Mouse (Mus musculus) cerebellum, adult 9-11 months (tissue): ENCODE results near the gene Kndc1.

Source experiments
- DNase-seq: peaks from one replicate; pipeline ENCODE4 v3.0.0; 2022

Kndc1 gene

DNA sequence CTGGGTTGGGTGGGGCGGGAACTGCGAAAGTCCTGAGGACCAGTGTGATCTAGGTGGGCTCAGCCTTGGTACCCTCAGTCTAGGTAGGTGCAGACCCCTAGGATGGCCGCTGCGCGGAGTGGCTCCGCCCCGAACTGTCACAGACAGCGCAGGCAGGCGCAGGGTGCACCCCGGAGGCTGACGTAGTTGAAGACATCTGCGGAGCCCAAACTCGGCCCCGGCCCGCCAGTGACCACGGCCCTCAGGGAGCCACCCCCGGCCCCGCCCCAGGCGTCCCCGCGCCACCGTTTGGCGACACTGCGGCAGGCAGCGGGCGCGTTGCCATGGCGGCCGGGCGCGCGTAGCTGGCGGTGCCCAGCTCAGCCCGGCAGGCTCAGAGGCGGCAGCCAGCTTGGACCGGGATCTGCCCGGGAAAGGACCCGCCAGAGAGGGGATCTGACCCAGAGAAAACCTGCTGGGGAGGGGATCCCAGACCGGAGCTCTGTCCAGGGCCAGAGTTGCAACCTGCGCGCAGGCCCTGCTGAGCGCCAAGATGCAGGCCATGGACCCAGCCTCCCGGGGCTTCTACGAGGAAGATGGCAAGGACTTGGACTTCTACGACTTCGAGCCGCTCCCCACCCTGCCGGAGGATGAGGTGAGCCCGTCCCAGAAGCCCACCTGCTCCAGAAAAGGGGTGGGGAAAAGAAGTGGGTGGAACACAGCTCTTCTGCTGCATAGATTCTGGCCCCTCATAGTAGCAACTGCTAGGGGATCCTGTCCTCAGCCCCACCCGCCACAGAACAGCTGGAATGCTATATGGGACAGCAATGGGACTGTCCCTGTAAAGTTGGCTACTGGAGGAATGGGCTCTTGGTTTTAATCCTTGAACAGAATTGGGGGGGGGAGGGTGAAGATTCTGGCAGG, at the start of gene Kndc1:
Gene Kndc1, plus strand, starts transcription at position 42 of the 903 bp plus-strand sequence.
- peak; percentile 88 for DNase-seq

- DNase-seq = no peak
Measured at GRCm38 (mm10) chr7:139845101-139845500, 49.4 kb upstream of the Kndc1 start.

DNA sequence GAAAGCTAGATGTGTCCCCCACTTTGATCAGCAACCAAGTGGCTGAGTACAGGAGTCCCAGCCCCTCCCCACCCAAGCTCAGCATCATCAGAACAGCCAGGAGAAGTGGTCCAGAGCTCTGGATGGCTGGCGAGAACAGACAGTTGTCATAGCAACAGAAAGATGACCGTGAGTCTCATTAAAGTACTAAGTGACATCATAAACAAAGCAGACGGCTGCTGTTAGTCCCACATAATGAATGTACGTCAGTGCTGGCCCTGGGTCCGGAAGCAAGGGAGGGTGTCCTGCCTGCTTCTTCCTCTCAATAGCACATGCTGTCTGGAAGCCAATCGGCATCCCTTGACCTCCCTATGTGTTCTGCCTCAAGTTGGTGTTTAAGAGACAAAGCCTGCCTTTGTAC, 44.3 kb upstream of the Kndc1 start:
- no peak for DNase-seq

- no peak for DNase-seq
Measured at GRCm38 (mm10) chr7:139850677-139851076, 43.8 kb upstream of the Kndc1 start.

DNA sequence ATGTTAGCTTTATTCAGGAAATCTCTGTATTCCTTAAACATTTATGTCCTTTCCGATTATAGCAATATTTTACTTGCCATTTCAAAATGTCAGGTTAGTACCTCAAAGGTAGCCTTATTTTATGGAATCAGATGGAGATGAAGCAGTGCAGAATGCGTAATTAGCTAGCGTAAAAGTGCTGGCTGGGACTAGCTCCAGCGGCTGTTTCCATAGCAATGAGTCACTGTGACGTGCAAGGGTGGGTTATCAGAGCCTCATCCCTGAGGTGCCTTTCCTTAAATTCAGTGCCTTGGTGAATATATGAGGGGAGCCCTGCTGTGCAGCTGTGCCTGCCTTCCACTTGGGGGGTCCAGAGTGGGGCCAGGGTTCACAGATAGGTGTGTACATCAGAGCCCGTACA, 43.4 kb upstream of the Kndc1 start:
- DNase-seq = no peak

DNA sequence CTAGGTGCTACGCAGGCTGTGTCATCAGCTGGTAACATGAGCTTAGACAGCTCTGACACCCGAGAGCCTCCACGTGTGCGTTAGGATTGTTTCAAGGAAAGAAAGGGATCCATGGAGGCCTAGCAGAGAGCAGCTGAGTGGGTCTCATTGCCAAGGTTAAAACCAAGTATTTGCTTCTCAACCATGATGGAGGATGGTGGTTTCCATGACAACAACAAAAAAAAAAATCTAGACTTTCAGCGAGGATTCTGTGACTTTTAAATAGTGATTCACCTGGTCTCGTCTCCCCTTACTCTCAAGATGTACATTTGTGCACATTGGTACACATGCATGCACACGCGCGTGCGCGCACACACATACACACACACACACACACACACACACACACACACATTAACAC, 39.2 kb upstream of the Kndc1 start:
- DNase-seq = no peak

GRCm38 (mm10) chr7:139861411-139861810, 33.1 kb upstream of the Kndc1 start:
- peak; percentile 62 for DNase-seq

DNA sequence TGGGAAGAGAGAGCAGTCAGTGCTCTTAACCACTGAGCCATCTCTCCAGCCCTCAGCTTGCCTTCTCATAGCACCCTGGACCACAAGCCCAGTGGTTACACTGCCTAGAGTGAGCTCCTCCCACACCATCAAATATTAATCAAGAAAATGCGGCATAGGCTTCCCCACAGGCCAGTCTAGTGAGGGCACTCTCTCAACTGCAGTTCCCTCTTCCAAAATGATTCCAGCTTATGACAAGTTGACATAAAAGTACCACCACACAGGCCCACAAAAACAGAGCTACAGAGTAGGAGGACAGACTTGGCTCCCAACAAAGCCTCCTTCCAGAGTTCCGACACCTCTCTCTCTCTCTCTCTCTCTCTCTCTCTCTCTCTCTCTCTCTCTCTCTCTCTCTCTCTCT, 31.4 kb upstream of the Kndc1 start:
- no peak for DNase-seq

- no peak for DNase-seq
Measured at GRCm38 (mm10) chr7:139864253-139864652, 30.2 kb upstream of the Kndc1 start.

GRCm38 (mm10) chr7:139864871-139865270, 29.6 kb upstream of the Kndc1 start:
- DNase-seq = no peak

GRCm38 (mm10) chr7:139871014-139871413, 23.5 kb upstream of the Kndc1 start:
- no peak for DNase-seq

DNA sequence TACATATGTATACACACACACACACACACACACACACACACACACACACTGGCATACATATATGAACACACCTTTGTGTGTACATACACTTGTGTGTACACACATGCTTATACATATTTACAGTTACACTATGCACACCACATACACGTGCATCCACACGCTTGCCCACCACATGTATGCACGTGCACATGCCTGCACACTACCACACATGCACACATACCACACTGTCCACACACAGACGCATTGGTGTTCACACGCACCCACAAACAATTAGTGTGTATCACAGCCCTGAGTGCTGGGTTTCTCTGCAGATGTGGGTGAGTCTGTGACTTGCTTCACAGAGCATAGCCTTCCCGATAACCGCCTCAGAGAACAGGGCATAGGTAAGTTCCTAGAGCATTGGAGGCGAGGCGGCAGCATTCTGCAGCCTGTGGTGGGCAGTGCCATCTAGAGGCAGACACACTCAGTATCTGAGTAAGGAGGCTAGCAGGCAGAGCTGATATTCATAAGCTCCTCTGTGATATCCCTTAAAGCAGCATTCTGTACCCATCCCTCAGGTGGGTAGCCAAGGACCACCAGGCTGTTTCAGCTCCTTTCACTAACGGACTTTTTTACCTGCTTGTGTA, 17.2 kb upstream of the Kndc1 start:
- DNase-seq = peak; percentile 45

DNA sequence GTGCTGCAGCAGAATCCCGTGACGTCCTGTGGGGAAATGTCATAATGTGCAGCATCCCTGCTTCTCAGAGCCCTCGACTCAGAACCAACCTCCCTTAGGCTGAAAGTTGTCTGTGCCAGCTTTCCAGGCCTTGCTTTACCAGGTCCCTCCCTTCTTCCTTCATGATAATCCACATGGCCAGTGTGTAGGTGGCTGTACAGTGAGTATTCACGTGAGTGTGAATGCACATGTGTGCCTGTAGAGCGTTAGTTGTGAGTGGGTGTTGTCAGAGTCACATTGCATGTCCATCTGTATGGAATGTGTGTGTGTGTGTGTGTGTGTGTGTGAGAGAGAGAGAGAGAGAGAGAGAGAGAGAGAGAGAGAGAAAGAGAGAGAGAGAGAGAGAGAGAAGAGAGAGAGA, 16.4 kb upstream of the Kndc1 start:
- DNase-seq = no peak

- no peak for DNase-seq
Measured at GRCm38 (mm10) chr7:139878621-139879020, 15.9 kb upstream of the Kndc1 start.

GRCm38 (mm10) chr7:139883545-139883944, 11.0 kb upstream of the Kndc1 start:
- DNase-seq = no peak

- DNase-seq = no peak
Measured at GRCm38 (mm10) chr7:139891779-139892178, 2.7 kb upstream of the Kndc1 start.

- DNase-seq = peak; percentile 43
Measured at GRCm38 (mm10) chr7:139896271-139896670, 1.8 kb downstream of the Kndc1 start.

- DNase-seq = peak; percentile 66
Measured at GRCm38 (mm10) chr7:139896796-139897195, 2.3 kb downstream of the Kndc1 start.

DNA sequence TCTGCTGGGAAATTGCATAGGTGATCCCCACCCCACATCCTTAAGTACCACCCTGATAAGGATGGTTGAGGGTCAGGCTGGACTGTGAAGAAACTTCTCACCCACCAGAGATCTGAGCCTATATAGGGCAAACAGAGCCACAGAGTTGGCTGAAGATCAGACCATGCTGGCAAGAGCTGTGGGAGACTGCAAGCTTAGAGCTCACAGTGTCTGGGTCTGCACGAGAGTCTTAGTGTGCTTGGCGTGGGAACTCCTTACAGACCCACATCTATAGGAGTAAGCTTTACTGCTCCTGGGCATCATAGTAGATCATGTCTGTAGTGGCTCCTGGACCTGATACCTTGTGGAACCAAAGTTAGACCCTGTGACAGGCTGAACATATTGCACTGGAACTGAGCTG, 4.1 kb downstream of the Kndc1 start:
- peak; percentile 70 for DNase-seq

DNA sequence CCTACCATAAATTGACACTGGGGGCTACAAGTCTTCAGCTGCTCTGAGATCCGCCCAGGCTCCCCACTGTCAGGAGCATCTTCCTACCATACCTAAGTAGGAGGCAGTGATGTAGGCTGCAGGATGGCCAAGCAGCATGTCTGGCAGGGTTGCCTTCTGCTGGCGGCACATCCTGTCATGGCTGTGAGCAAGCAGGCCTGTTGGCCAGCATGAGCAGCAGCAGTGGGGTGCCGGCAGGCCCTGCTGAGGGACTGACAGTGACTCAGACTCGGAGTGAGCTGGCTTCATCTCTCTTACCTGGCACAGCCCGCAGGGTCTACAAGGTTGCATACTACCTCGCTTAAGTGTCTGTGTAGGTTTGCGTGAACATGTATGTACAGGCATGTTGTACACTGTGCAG, 5.0 kb downstream of the Kndc1 start:
- peak; percentile 94 for DNase-seq

DNA sequence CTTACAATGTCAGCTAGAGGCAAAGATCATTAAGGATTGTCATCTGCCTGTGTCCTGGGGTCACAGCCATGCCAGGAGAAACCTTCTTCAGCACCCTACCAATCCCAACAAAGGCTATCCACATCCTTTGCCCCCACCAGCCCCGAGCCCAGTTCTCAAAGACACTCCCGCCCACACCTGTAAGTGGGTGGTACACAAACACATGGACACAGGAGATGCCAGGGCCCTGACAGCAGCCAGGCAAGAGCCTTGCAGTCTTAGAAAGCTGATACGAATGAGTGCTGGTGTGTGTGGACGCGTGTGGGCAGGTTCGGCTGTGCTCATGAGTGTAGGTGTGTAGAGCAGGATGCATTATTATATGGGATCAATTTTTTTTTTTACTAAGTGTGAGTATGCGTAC, 6.0 kb downstream of the Kndc1 start:
- peak; percentile 60 for DNase-seq

DNA sequence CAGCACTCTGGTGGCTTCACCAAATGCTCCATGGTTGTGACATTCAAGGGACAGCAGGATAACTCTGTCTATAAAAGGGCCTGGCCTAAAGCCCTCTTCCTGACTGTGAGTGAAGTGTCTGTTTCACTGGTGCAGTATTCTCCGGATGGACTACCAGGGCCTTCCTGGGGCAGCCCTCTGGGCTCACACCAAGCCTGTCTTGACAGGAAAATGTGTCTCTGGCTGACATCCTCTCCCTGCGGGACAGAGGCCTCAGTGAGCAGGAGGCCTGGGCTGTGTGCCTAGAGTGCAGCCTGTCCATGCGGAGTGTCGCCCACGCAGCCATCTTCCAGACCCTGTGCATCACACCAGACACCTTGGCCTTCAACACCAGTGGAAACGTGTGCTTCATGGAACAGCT, 6.4 kb downstream of the Kndc1 start:
- peak; percentile 96 for DNase-seq

DNA sequence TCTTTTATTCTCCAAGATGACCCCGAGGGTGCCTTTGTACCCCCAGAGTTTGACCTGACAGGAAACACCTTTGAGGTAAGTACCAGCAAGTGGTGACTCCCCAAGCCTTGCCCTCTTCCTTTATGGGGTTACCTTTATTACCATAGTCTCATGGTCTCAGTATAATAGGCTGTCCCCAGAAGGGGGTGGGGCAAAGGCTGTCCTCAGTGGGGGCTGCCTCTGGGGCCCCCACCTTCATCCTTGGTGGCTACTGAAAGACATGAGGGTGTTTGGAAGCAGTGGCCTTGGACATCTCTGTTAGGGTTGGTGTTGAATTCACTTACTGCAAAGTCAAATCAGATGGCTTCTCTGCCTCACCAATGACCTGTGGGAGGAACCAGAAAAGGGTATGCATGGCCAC, 7.5 kb downstream of the Kndc1 start:
- DNase-seq = peak; percentile 50

- peak; percentile 23 for DNase-seq
Measured at GRCm38 (mm10) chr7:139905261-139905660, 10.8 kb downstream of the Kndc1 start.
